Mouse (Mus musculus): ENCODE measurements around the gene Trpv5. TPM values are rescaled to one million over a fixed set of nuclear protein-coding genes. Genes with fewer than 3 reads are reported as not detected.

Gene Trpv5
- total RNA-seq, 2 experiments from 2014 or later, result not detected

GRCm38 (mm10) chr6:41676530-41676929, 4.0 kb downstream of the Trpv5 start:
- DNase-seq (ENCODE audit: low spot score in 2 of 2), result no peak
- no peak for TF ChIP-seq CTCF (conservative IDR thresholded peaks at IDR 0.05)
- Histone ChIP-seq H3K27ac (no peak overlapping the region), H3K4me3 (no peak overlapping the region)

GRCm38 (mm10) chr6:41662320-41662719, 18.2 kb downstream of the Trpv5 start:
- H3K4me3 ChIP-seq, result no peak overlapping the region
- no peak overlapping the region for H3K27ac ChIP-seq
- no peak for DNase-seq (ENCODE audit: low spot score in 2 of 2)
- TF ChIP-seq CTCF (conservative IDR thresholded peaks at IDR 0.05), result peak; percentile 69

GRCm38 (mm10) chr6:41658487-41658886, 22.1 kb downstream of the Trpv5 start:
- DNase-seq (ENCODE audit: low spot score in 2 of 2), result no peak
- no peak for TF ChIP-seq CTCF (conservative IDR thresholded peaks at IDR 0.05)
- Histone ChIP-seq H3K4me3 (no peak overlapping the region), H3K27ac (no peak overlapping the region)

- no peak for DNase-seq (ENCODE audit: low spot score in 2 of 2)
- Histone ChIP-seq H3K27ac (no peak overlapping the region), H3K4me3 (no peak overlapping the region)
- no peak for TF ChIP-seq CTCF (conservative IDR thresholded peaks at IDR 0.05)
Observed at GRCm38 (mm10) chr6:41654648-41655047, 25.9 kb downstream of the Trpv5 start.

GRCm38 (mm10) chr6:41653173-41653572, 27.4 kb downstream of the Trpv5 start:
- TF ChIP-seq CTCF (conservative IDR thresholded peaks at IDR 0.05), result no peak
- no peak for DNase-seq (ENCODE audit: low spot score in 2 of 2)
- no peak overlapping the region for H3K4me3 ChIP-seq
- no peak overlapping the region for H3K27ac ChIP-seq

- Histone ChIP-seq H3K4me3 (no peak overlapping the region), H3K27ac (no peak overlapping the region)
- TF ChIP-seq CTCF (conservative IDR thresholded peaks at IDR 0.05), result no peak
- DNase-seq (ENCODE audit: low spot score in 2 of 2), result no peak
Observed at GRCm38 (mm10) chr6:41646672-41647071, 33.9 kb downstream of the Trpv5 start.

- DNase-seq (ENCODE audit: low spot score in 2 of 2), result no peak
- Histone ChIP-seq H3K4me3 (no peak overlapping the region), H3K27ac (no peak overlapping the region)
- TF ChIP-seq CTCF (conservative IDR thresholded peaks at IDR 0.05), result no peak
Observed at GRCm38 (mm10) chr6:41646220-41646619, 34.3 kb downstream of the Trpv5 start.

- H3K27ac ChIP-seq, result no peak overlapping the region
- no peak overlapping the region for H3K4me3 ChIP-seq
- DNase-seq (ENCODE audit: low spot score in 2 of 2), result no peak
- TF ChIP-seq CTCF (conservative IDR thresholded peaks at IDR 0.05), result no peak
Observed at GRCm38 (mm10) chr6:41643227-41643626, 37.3 kb downstream of the Trpv5 start.

- no peak for DNase-seq (ENCODE audit: low spot score in 2 of 2)
- Histone ChIP-seq H3K4me3 (no peak overlapping the region), H3K27ac (no peak overlapping the region)
- no peak for TF ChIP-seq CTCF (conservative IDR thresholded peaks at IDR 0.05)
Observed at GRCm38 (mm10) chr6:41642765-41643164, 37.8 kb downstream of the Trpv5 start.

- no peak for DNase-seq (ENCODE audit: low spot score in 2 of 2)
- TF ChIP-seq CTCF (conservative IDR thresholded peaks at IDR 0.05), result no peak
- H3K4me3 ChIP-seq, result no peak overlapping the region
- no peak overlapping the region for H3K27ac ChIP-seq
Observed at GRCm38 (mm10) chr6:41641173-41641866, 39.2 kb downstream of the Trpv5 start.

GRCm38 (mm10) chr6:41640449-41640848, 40.1 kb downstream of the Trpv5 start:
- no peak overlapping the region for H3K27ac ChIP-seq
- DNase-seq (ENCODE audit: low spot score in 2 of 2), result no peak
- no peak for TF ChIP-seq CTCF (conservative IDR thresholded peaks at IDR 0.05)
- no peak overlapping the region for H3K4me3 ChIP-seq

- TF ChIP-seq CTCF (conservative IDR thresholded peaks at IDR 0.05), result no peak
Observed at GRCm38 (mm10) chr6:41637927-41638506, 42.6 kb downstream of the Trpv5 start.

GRCm38 (mm10) chr6:41637393-41637792, 43.2 kb downstream of the Trpv5 start:
- Histone ChIP-seq H3K4me3 (no peak overlapping the region), H3K27ac (no peak overlapping the region)
- no peak for DNase-seq (ENCODE audit: low spot score in 2 of 2)
- TF ChIP-seq CTCF (conservative IDR thresholded peaks at IDR 0.05), result no peak

More at GRCm38 (mm10) chr6:41637927-41638506, 42.6 kb downstream of the Trpv5 start:
- H3K27ac ChIP-seq, result no peak overlapping the region
- H3K4me3 ChIP-seq, result no peak overlapping the region
- DNase-seq (ENCODE audit: low spot score in 2 of 2), result no peak

GRCm38 (mm10) chr6:41636178-41636577, 44.4 kb downstream of the Trpv5 start, which contains the start of gene Trpv6:
Gene Trpv6 (minus strand): TSS chr6:41636405.
- DNase-seq (ENCODE audit: low spot score in 2 of 2), result no peak
- no peak for TF ChIP-seq CTCF (conservative IDR thresholded peaks at IDR 0.05)
- 0 out of 2 replicates have a peak within 1 kb of the TSS, but pooled peaks have one; percentile 14 for H3K27ac ChIP-seq
- no peak within 1 kb of the TSS for H3K4me3 ChIP-seq

All from layer of hippocampus, adult 2 months (tissue).